8 mouse cellular contexts compared by ENCODE assay signal in genomic region chr17:6475913-6476312, GRCm38 (mm10). TPM values are rescaled to one million over a fixed set of nuclear protein-coding genes. Genes with fewer than 3 reads are reported as not detected.
DNase-seq lines count a peak whose midpoint lies in the region; ATAC-seq and TF ChIP-seq lines count a peak whose summit lies in the region.
"Not testable (repeated sequence)": the region's sequence is repeated elsewhere in the genome, so short reads cannot be mapped to it uniquely, and the experiment has no call there.

No protein-coding gene starts in this region.

- H3K9ac ChIP-seq in forebrain, embryonic 16.5 days (replicated peaks; ENCODE audit: low read depth, low read length); liver, embryonic 15.5 days; midbrain, embryonic 14.5 days (replicated peaks; ENCODE audit: low read length): not testable (repeated sequence)
- H3K9ac ChIP-seq in hindbrain, embryonic 12.5 days = peak overlapping the region; percentile 25
- 0 out of 2 replicates have a peak overlapping the region, but pooled peaks have one; percentile 88 for H3K9ac ChIP-seq in kidney, embryonic 15.5 days
- H3K9ac ChIP-seq in stomach, embryonic 14.5 days (replicated peaks; ENCODE audit: low read depth, low read length) = peak overlapping the region; percentile 81; the same call in 1 of the 2 replicates

- not testable (repeated sequence) for H3K9me3 ChIP-seq in embryonic facial prominence, embryonic 10.5 days; forebrain, embryonic 16.5 days (ENCODE audit: control insufficient read depth, low read length); hindbrain, embryonic 12.5 days (replicated peaks); kidney, embryonic 15.5 days (replicated peaks); liver, embryonic 15.5 days (replicated peaks); midbrain, embryonic 14.5 days (ENCODE audit: control insufficient read depth, low read length); stomach, embryonic 14.5 days (ENCODE audit: control insufficient read depth, low read depth, low read length)

- not testable (repeated sequence) for ATAC-seq in forebrain, embryonic 16.5 days; hindbrain, embryonic 12.5 days (ENCODE audit: low FRiP score); kidney, embryonic 15.5 days (replicated peaks; ENCODE audit: low FRiP score); liver, embryonic 15.5 days (ENCODE audit: insufficient read depth); midbrain, embryonic 14.5 days (ENCODE audit: low FRiP score, low TSS enrichment); stomach, embryonic 14.5 days (ENCODE audit: insufficient number of reproducible peaks, insufficient read depth, low FRiP score, low read depth)

- DNase-seq in embryonic facial prominence, embryonic 10.5 days (ENCODE audit: low spot score); midbrain, embryonic 14.5 days: not testable (repeated sequence)

- H3ac ChIP-seq in C2C12 (ENCODE audit: control insufficient read depth, insufficient read length, low read depth) = not testable (repeated sequence)

- H3K4me1 ChIP-seq in embryonic facial prominence, embryonic 10.5 days = peaks cover 20% of the 10 kb centered on the region
- H3K4me1 ChIP-seq in forebrain, embryonic 16.5 days (replicated peaks; ENCODE audit: control insufficient read depth, insufficient read depth, low read length) = peaks cover 14% of the 10 kb centered on the region
- H3K4me1 ChIP-seq in hindbrain, embryonic 12.5 days = peaks cover 19% of the 10 kb centered on the region
- H3K4me1 ChIP-seq in kidney, embryonic 15.5 days = peaks cover 14% of the 10 kb centered on the region
- H3K4me1 ChIP-seq in liver, embryonic 15.5 days (replicated peaks) = peaks cover 13% of the 10 kb centered on the region
- not testable (repeated sequence) for H3K4me1 ChIP-seq in midbrain, embryonic 14.5 days (ENCODE audit: control insufficient read depth, insufficient read depth, low read length); stomach, embryonic 14.5 days (ENCODE audit: control insufficient read depth, insufficient read depth, low read length)

- H3K27ac ChIP-seq in embryonic facial prominence, embryonic 10.5 days (replicated peaks); forebrain, embryonic 16.5 days (ENCODE audit: low read length); hindbrain, embryonic 12.5 days; kidney, embryonic 15.5 days; liver, embryonic 15.5 days (replicated peaks); midbrain, embryonic 14.5 days (replicated peaks; ENCODE audit: low read depth, low read length); stomach, embryonic 14.5 days (ENCODE audit: low read length): not testable (repeated sequence)

- peaks cover 37% of the 10 kb centered on the region for H3K79me2 ChIP-seq in C2C12 (ENCODE audit: control insufficient read depth, insufficient read depth)

- H3K36me3 ChIP-seq in C2C12 (ENCODE audit: control insufficient read depth, insufficient read depth); embryonic facial prominence, embryonic 10.5 days (replicated peaks); forebrain, embryonic 16.5 days (ENCODE audit: control insufficient read depth, insufficient read depth); hindbrain, embryonic 12.5 days; kidney, embryonic 15.5 days; liver, embryonic 15.5 days (replicated peaks); midbrain, embryonic 14.5 days (ENCODE audit: control insufficient read depth, insufficient read depth, low read length); stomach, embryonic 14.5 days (ENCODE audit: control insufficient read depth, insufficient read depth, low read length): not testable (repeated sequence)

- not testable (repeated sequence) for H3K79me3 ChIP-seq in C2C12 (ENCODE audit: low read depth)

- not testable (repeated sequence) for TF ChIP-seq CTCF in C2C12 (IDR thresholded peaks at IDR 0.05; ENCODE audit: control insufficient read depth, insufficient read depth, insufficient read length)

- peak overlapping the region; percentile 75 for H3K4me2 ChIP-seq in forebrain, embryonic 16.5 days (ENCODE audit: low read length)
- peak overlapping the region; percentile 86 for H3K4me2 ChIP-seq in hindbrain, embryonic 12.5 days (replicated peaks)
- peak overlapping the region; percentile 94 for H3K4me2 ChIP-seq in kidney, embryonic 15.5 days
- H3K4me2 ChIP-seq in liver, embryonic 15.5 days = peak overlapping the region; percentile 76
- peak overlapping the region; percentile 83 for H3K4me2 ChIP-seq in midbrain, embryonic 14.5 days (ENCODE audit: low read length)
- peak overlapping the region; percentile 88 for H3K4me2 ChIP-seq in stomach, embryonic 14.5 days (replicated peaks; ENCODE audit: low read depth, low read length)

- 58% methylated on average over 7 of the region's 7 CpGs for WGBS in embryonic facial prominence, embryonic 10.5 days
- WGBS in forebrain, embryonic 16.5 days = 61% methylated on average over 7 of the region's 7 CpGs
- WGBS in hindbrain, embryonic 12.5 days = 61% methylated on average over 7 of the region's 7 CpGs
- WGBS in kidney, embryonic 15.5 days = 50% methylated on average over 7 of the region's 7 CpGs
- WGBS in liver, embryonic 15.5 days (ENCODE audit: insufficient replicate concordance) = 36% methylated on average over 7 of the region's 7 CpGs
- whole genome bisulfite sequencing in midbrain, embryonic 14.5 days = 64% methylated on average over 7 of the region's 7 CpGs
- 43% methylated on average over 6 of the region's 7 CpGs for WGBS in stomach, embryonic 14.5 days

- not testable (repeated sequence) for H3K27me3 ChIP-seq in C2C12 (ENCODE audit: control insufficient read depth, insufficient read depth, insufficient read length); embryonic facial prominence, embryonic 10.5 days (replicated peaks; ENCODE audit: low read depth, poor library complexity, severe bottlenecking); forebrain, embryonic 16.5 days (replicated peaks; ENCODE audit: control insufficient read depth, insufficient read depth, low read length); hindbrain, embryonic 12.5 days; kidney, embryonic 15.5 days; midbrain, embryonic 14.5 days (ENCODE audit: control insufficient read depth, insufficient read depth, low read length); stomach, embryonic 14.5 days (ENCODE audit: control insufficient read depth, insufficient read depth, low read length)
- peaks cover 16% of the 10 kb centered on the region for H3K27me3 ChIP-seq in liver, embryonic 15.5 days

- H3K4me3 ChIP-seq in C2C12 (ENCODE audit: insufficient read depth, poor library complexity, severe bottlenecking) = peak overlapping the region; percentile 59
- H3K4me3 ChIP-seq in embryonic facial prominence, embryonic 10.5 days = peak overlapping the region; percentile 76
- H3K4me3 ChIP-seq in forebrain, embryonic 16.5 days (replicated peaks; ENCODE audit: low read length) = peak overlapping the region; percentile 64
- H3K4me3 ChIP-seq in hindbrain, embryonic 12.5 days = peak overlapping the region; percentile 55
- H3K4me3 ChIP-seq in kidney, embryonic 15.5 days (replicated peaks) = peak overlapping the region; percentile 75
- peak overlapping the region; percentile 63 for H3K4me3 ChIP-seq in liver, embryonic 15.5 days (replicated peaks)
- peak overlapping the region; percentile 64 for H3K4me3 ChIP-seq in midbrain, embryonic 14.5 days (replicated peaks; ENCODE audit: low read depth, low read length)
- H3K4me3 ChIP-seq in stomach, embryonic 14.5 days (ENCODE audit: low read depth, low read length) = peak overlapping the region; percentile 51

RNA-seq across cellular contexts. Expression of gene Dynlt1b, which starts 46.0 kb away (rescaled TPM):
- 232 TPM for polyA plus RNA-seq in C2C12 (2012; fragmentation: generic; extraction: Trizol)
- polyA plus RNA-seq in embryonic facial prominence, embryonic 10.5 days (2016; fragmentation: Nextera tagmentation; extraction: Ambion mirVana) = 495 TPM in 2 replicates
- polyA plus RNA-seq in forebrain, embryonic 16.5 days (2015; fragmentation: Nextera tagmentation; extraction: Ambion mirVana) = 783 and 897 TPM in 2 replicates
- polyA plus RNA-seq in hindbrain, embryonic 12.5 days (2016; fragmentation: Nextera tagmentation; extraction: Ambion mirVana) = 850 and 876 TPM in 2 replicates
- polyA plus RNA-seq in kidney, embryonic 15.5 days (2015; fragmentation: Nextera tagmentation; extraction: Ambion mirVana) = 445 and 456 TPM in 2 replicates
- polyA plus RNA-seq in liver, embryonic 15.5 days (2015; fragmentation: Nextera tagmentation; extraction: Ambion mirVana) = 183 and 194 TPM in 2 replicates
- 1,329 and 1,495 TPM in 2 replicates for polyA plus RNA-seq in midbrain, embryonic 14.5 days (2014; fragmentation: Nextera tagmentation; extraction: Ambion mirVana)
- 610 and 627 TPM in 2 replicates for polyA plus RNA-seq in stomach, embryonic 14.5 days (2014; fragmentation: Nextera tagmentation; extraction: Ambion mirVana)
